Mouse (Mus musculus) limb, embryonic 14.5 days (tissue): Measurements from ENCODE around the gene Gtdc1. TPM values are rescaled to one million over a fixed set of nuclear protein-coding genes. Genes with fewer than 3 reads are reported as not detected.

Experiments
- ATAC-seq: fragments of 200-750 bp; cut with Nextera tagmentation; 2 replicates; pipeline ENCODE4 v1.8.0; 2017; ENCODE audit warnings: low read depth, moderate number of reproducible peaks, moderate TSS enrichment; ENCODE audit not compliant: low FRiP score
- DNase-seq: peaks from one replicate; pipeline ENCODE4 v3.0.0-alpha.2; 2015; ENCODE audit warnings: low spot score
- H3K27ac ChIP-seq: fragments of 300-500 bp; sonication (generic); replicated peaks from 2 replicates; pipeline ENCODE4 v1.5.1; 2014; ENCODE audit warnings: low read depth, mild to moderate bottlenecking, low read length, moderate library complexity, mixed read lengths
- H3K27me3 ChIP-seq: fragments of 300-500 bp; sonication (generic); 2 replicates; pipeline ENCODE4 v1.6.1; 2014; ENCODE audit warnings: low read length, mixed read lengths; ENCODE audit not compliant: control insufficient read depth, insufficient read depth
- H3K36me3 ChIP-seq: fragments of 300-500 bp; sonication (generic); 2 replicates; pipeline ENCODE4 v1.6.1; 2014; ENCODE audit warnings: mild to moderate bottlenecking, low read length, moderate library complexity, mixed read lengths; ENCODE audit not compliant: control insufficient read depth, insufficient read depth
- H3K4me1 ChIP-seq: fragments of 300-500 bp; sonication (generic); 2 replicates; pipeline ENCODE4 v1.6.1; 2014; ENCODE audit warnings: antibody characterized with exemption, low read length, mixed read lengths; ENCODE audit not compliant: control insufficient read depth, insufficient read depth
- H3K4me2 ChIP-seq: fragments of 300-500 bp; sonication (generic); replicated peaks from 2 replicates; pipeline ENCODE4 v1.6.1; 2014; ENCODE audit warnings: low read depth, mild to moderate bottlenecking, low read length, moderate library complexity; ENCODE audit not compliant: severe bottlenecking
- H3K4me3 ChIP-seq: fragments of 300-500 bp; sonication (generic); replicated peaks from 2 replicates; pipeline ENCODE4 v1.5.1; 2014; ENCODE audit warnings: low read length
- H3K9ac ChIP-seq: fragments of 300-500 bp; sonication (generic); 2 replicates; pipeline ENCODE4 v1.6.1; 2014; ENCODE audit warnings: mild to moderate bottlenecking, low read depth, low read length, moderate library complexity; ENCODE audit not compliant: severe bottlenecking
- H3K9me3 ChIP-seq: fragments of 300-500 bp; sonication (generic); 2 replicates; pipeline ENCODE4 v1.6.1; 2016; ENCODE audit warnings: low read length; ENCODE audit not compliant: control insufficient read depth
- POLR2A ChIP-seq: fragments of 200-500 bp; IDR thresholded peaks from 2 replicates; pipeline ENCODE4 v1.8.0; 2012; ENCODE audit warnings: inconsistent platforms, mild to moderate bottlenecking, moderate library complexity, borderline replicate concordance; ENCODE audit not compliant: insufficient read depth, insufficient read length; ENCODE audit errors: extremely low read depth
- WGBS: fragments of 180-500 bp; shearing (Covaris S2); extraction: QIAGEN DNeasy Blood & Tissue Kit; methylation state at CpG from one replicate; pipeline ENCODE4 v1.1.7; 2014; 5-methylcytosine and 5-hydroxymethylcytosine counted together
- polyA plus RNA-seq, 2 experiments: library from polyadenylated mRNA; depleted of rRNA in 1 of 2; stranded (reverse) in 1 of 2; unstranded in 1 of 2; fragments of >200 nt; fragmentation: Nextera tagmentation in 1 of 2; extraction: Ambion mirVana in 1 of 2; gene quantifications; 2 replicates each; pipeline versions ENCODE4 v1.2.1 to v1.2.3; 2012 to 2014

Gtdc1 gene
- polyA plus RNA-seq, 2 experiments = 14.3 to 22.9 TPM

DNA sequence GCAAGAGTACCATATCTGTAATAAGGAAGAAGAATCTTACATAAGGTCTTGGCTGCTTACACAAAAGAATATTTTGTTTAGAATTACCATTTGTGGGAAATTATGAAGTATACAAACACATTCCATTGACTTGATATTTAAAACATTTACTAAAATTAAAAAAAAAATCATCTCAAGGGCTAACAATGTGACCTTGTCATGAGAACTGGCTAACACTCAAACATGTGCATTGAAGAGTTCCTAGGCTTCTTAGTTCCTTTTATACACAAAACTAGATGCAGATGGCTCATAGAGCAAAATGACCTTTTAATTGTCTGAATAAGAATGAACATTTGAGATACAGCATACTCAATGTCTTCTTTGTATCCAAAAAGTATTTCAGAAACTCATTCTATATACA, 344.0 kb downstream of the Gtdc1 start:
- H3K27ac ChIP-seq = no peak overlapping the region

GRCm38 (mm10) chr2:44571810-44572209, 355.6 kb downstream of the Gtdc1 start:
- no peak overlapping the region for H3K27ac ChIP-seq
- no peak for TF ChIP-seq POLR2A
- H3K4me3 ChIP-seq = no peak overlapping the region
- H3K27me3 ChIP-seq = no peaks in the 10 kb centered on the region
- H3K4me2 ChIP-seq = no peak overlapping the region
- H3K9me3 ChIP-seq = no peaks in the 10 kb centered on the region
- no peaks in the 10 kb centered on the region; the same call in 1 of the 2 replicates for H3K4me1 ChIP-seq
- no peak overlapping the region for H3K9ac ChIP-seq
- 78% methylated on average over 3 of the region's 3 CpGs for WGBS
- ATAC-seq (no peak), DNase-seq (no peak)
- H3K36me3 ChIP-seq = no peaks in the 10 kb centered on the region

More for the DNA sequence above, 344.0 kb downstream of the Gtdc1 start:
- H3K4me1 ChIP-seq = no peaks in the 10 kb centered on the region
- H3K9me3 ChIP-seq = no peaks in the 10 kb centered on the region
- no peak overlapping the region for H3K4me3 ChIP-seq
- no peak overlapping the region for H3K9ac ChIP-seq
- DNase-seq (no peak), ATAC-seq (no peak)
- TF ChIP-seq POLR2A = no peak
- H3K27me3 ChIP-seq = no peaks in the 10 kb centered on the region
- H3K4me2 ChIP-seq = no peak overlapping the region
- no peaks in the 10 kb centered on the region for H3K36me3 ChIP-seq

DNA sequence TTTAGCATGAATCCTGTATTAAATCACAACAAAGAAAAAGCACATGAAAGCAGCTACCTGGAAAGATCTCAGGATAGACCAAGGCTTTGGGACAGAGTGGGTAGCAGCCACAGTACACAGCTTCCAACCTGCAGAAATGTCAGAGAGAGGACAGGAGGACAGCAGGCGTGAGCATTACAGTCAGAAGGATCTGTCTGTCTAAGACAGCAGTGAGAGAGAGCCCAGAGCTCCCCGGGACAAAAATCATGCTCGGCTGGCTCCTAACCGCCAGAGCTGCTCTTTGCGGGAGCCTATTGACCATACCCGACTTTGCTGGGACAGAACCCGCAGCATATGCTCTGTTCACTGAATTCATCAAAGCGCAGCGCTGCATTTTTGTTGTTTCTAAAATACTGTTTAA, 356.3 kb downstream of the Gtdc1 start:
- DNase-seq (no peak), ATAC-seq (no peak)
- TF ChIP-seq POLR2A = no peak
- no peaks in the 10 kb centered on the region; the same call in 1 of the 2 replicates for H3K4me1 ChIP-seq
- H3K9me3 ChIP-seq = no peaks in the 10 kb centered on the region
- no peak overlapping the region for H3K9ac ChIP-seq
- H3K4me2 ChIP-seq = no peak overlapping the region
- no peaks in the 10 kb centered on the region for H3K36me3 ChIP-seq
- no peak overlapping the region for H3K4me3 ChIP-seq
- H3K27ac ChIP-seq = no peak overlapping the region; the same call in 1 of the 2 replicates
- WGBS = 54% methylated on average over 9 of the region's 9 CpGs
- H3K27me3 ChIP-seq = no peaks in the 10 kb centered on the region

GRCm38 (mm10) chr2:44569140-44569952, 358.1 kb downstream of the Gtdc1 start:
- Histone ChIP-seq H3K27ac (no peak overlapping the region), H3K27me3 (no peaks in the 10 kb centered on the region), H3K4me3 (no peak overlapping the region), H3K36me3 (no peaks in the 10 kb centered on the region), H3K4me1 (no peaks in the 10 kb centered on the region; the same call in 1 of the 2 replicates), H3K9me3 (no peaks in the 10 kb centered on the region), H3K4me2 (no peak overlapping the region), H3K9ac (no peak overlapping the region)
- WGBS = 65% methylated on average over 7 of the region's 7 CpGs
- DNase-seq (no peak), ATAC-seq (no peak)
- TF ChIP-seq POLR2A = no peak

- DNase-seq (no peak), ATAC-seq (no peak)
- H3K27ac ChIP-seq = no peak overlapping the region
- H3K27me3 ChIP-seq = no peaks in the 10 kb centered on the region
- no peak for TF ChIP-seq POLR2A
- H3K36me3 ChIP-seq = no peaks in the 10 kb centered on the region
- 65% methylated on average over 16 of the region's 16 CpGs for WGBS
- H3K9ac ChIP-seq = no peak overlapping the region
- no peak overlapping the region for H3K4me2 ChIP-seq
- H3K4me1 ChIP-seq = no peaks in the 10 kb centered on the region
- no peaks in the 10 kb centered on the region for H3K9me3 ChIP-seq
- H3K4me3 ChIP-seq = no peak overlapping the region
These were observed 362.4 kb downstream of the Gtdc1 start for GRCm38 (mm10) chr2:44564776-44565692.
